Mouse (Mus musculus): ENCODE data around the gene Itga2. TPM values are rescaled to one million over a fixed set of nuclear protein-coding genes. Genes with fewer than 3 reads are reported as not detected.

Itga2 gene
- polyA plus RNA-seq, 1 experiment from 2014 or later: 1.6 TPM

GRCm38 (mm10) chr13:114914559-114914958 is 17.3 kb downstream of the Itga2 start:
- H3K27me3 ChIP-seq: no peaks in the 10 kb centered on the region
- H3K9ac ChIP-seq: no peak overlapping the region
- WGBS: 93% methylated on average over 4 of the region's 4 CpGs
- H3K9me3 ChIP-seq (replicated peaks): no peaks in the 10 kb centered on the region
- no peak overlapping the region for H3K27ac ChIP-seq
- H3K4me3 ChIP-seq: no peak overlapping the region
- no peaks in the 10 kb centered on the region for H3K4me1 ChIP-seq
- no peaks in the 10 kb centered on the region for H3K36me3 ChIP-seq (ENCODE audit: poor library complexity, severe bottlenecking)
- ATAC-seq: no peak
- H3K4me2 ChIP-seq: no peak overlapping the region

GRCm38 (mm10) chr13:114910629-114911028 is 21.3 kb downstream of the Itga2 start:
- H3K9me3 ChIP-seq (replicated peaks): no peaks in the 10 kb centered on the region
- 79% methylated on average over 9 of the region's 9 CpGs for WGBS
- no peak overlapping the region for H3K4me3 ChIP-seq
- H3K4me1 ChIP-seq: no peaks in the 10 kb centered on the region
- no peak overlapping the region for H3K9ac ChIP-seq
- H3K27ac ChIP-seq: no peak overlapping the region
- no peaks in the 10 kb centered on the region for H3K27me3 ChIP-seq
- H3K4me2 ChIP-seq: no peak overlapping the region
- no peaks in the 10 kb centered on the region for H3K36me3 ChIP-seq (ENCODE audit: poor library complexity, severe bottlenecking)
- no peak for ATAC-seq

GRCm38 (mm10) chr13:114909514-114909913 is 22.4 kb downstream of the Itga2 start:
- Histone ChIP-seq H3K4me2 (no peak overlapping the region), H3K4me1 (no peaks in the 10 kb centered on the region), H3K36me3 (ENCODE audit: poor library complexity, severe bottlenecking) (no peaks in the 10 kb centered on the region), H3K9ac (no peak overlapping the region), H3K27me3 (no peaks in the 10 kb centered on the region), H3K9me3 (replicated peaks) (no peaks in the 10 kb centered on the region), H3K27ac (no peak overlapping the region), H3K4me3 (no peak overlapping the region)
- no peak for ATAC-seq
- WGBS: 96% methylated on average over 5 of the region's 5 CpGs

GRCm38 (mm10) chr13:114907876-114908275 is 24.0 kb downstream of the Itga2 start:
- Histone ChIP-seq H3K9me3 (replicated peaks) (no peaks in the 10 kb centered on the region), H3K27me3 (no peaks in the 10 kb centered on the region)
- no peak for ATAC-seq

GRCm38 (mm10) chr13:114896751-114897386 is 35.0 kb downstream of the Itga2 start:
- Histone ChIP-seq H3K9ac (no peak overlapping the region), H3K4me3 (no peak overlapping the region), H3K4me2 (no peak overlapping the region), H3K27ac (no peak overlapping the region), H3K36me3 (ENCODE audit: poor library complexity, severe bottlenecking) (no peaks in the 10 kb centered on the region), H3K9me3 (replicated peaks) (no peaks in the 10 kb centered on the region), H3K27me3 (no peaks in the 10 kb centered on the region), H3K4me1 (no peaks in the 10 kb centered on the region)
- 84% methylated on average over 10 of the region's 10 CpGs for WGBS
- no peak for ATAC-seq

More at GRCm38 (mm10) chr13:114907876-114908275, 24.0 kb downstream of the Itga2 start:
- Histone ChIP-seq H3K4me2 (no peak overlapping the region), H3K27ac (no peak overlapping the region), H3K36me3 (ENCODE audit: poor library complexity, severe bottlenecking) (no peaks in the 10 kb centered on the region), H3K9ac (no peak overlapping the region), H3K4me3 (no peak overlapping the region), H3K4me1 (no peaks in the 10 kb centered on the region)
- WGBS: 76% methylated on average over 4 of the region's 4 CpGs

GRCm38 (mm10) chr13:114895896-114896295 is 36.0 kb downstream of the Itga2 start:
- Histone ChIP-seq H3K9me3 (replicated peaks) (no peaks in the 10 kb centered on the region), H3K4me3 (no peak overlapping the region), H3K4me1 (no peaks in the 10 kb centered on the region), H3K9ac (no peak overlapping the region), H3K27ac (no peak overlapping the region), H3K36me3 (ENCODE audit: poor library complexity, severe bottlenecking) (no peaks in the 10 kb centered on the region), H3K4me2 (no peak overlapping the region), H3K27me3 (no peaks in the 10 kb centered on the region)
- ATAC-seq: no peak
- WGBS: 90% methylated on average over 7 of the region's 7 CpGs

GRCm38 (mm10) chr13:114894718-114895117 is 37.2 kb downstream of the Itga2 start:
- Histone ChIP-seq H3K36me3 (ENCODE audit: poor library complexity, severe bottlenecking) (no peaks in the 10 kb centered on the region), H3K4me3 (no peak overlapping the region), H3K9me3 (replicated peaks) (no peaks in the 10 kb centered on the region), H3K27ac (no peak overlapping the region), H3K9ac (no peak overlapping the region), H3K4me1 (no peaks in the 10 kb centered on the region), H3K27me3 (no peaks in the 10 kb centered on the region), H3K4me2 (no peak overlapping the region)
- no peak for ATAC-seq

- Histone ChIP-seq H3K4me3 (no peak overlapping the region), H3K36me3 (ENCODE audit: poor library complexity, severe bottlenecking) (no peaks in the 10 kb centered on the region), H3K4me2 (no peak overlapping the region), H3K27me3 (no peaks in the 10 kb centered on the region), H3K9me3 (replicated peaks) (no peaks in the 10 kb centered on the region), H3K4me1 (no peaks in the 10 kb centered on the region), H3K27ac (no peak overlapping the region), H3K9ac (no peak overlapping the region)
- no peak for ATAC-seq
- 80% methylated on average over 6 of the region's 6 CpGs for WGBS
Observed at GRCm38 (mm10) chr13:114891655-114892054, 40.2 kb downstream of the Itga2 start.

- ATAC-seq: no peak
- Histone ChIP-seq H3K27me3 (no peaks in the 10 kb centered on the region), H3K36me3 (ENCODE audit: poor library complexity, severe bottlenecking) (no peaks in the 10 kb centered on the region), H3K4me2 (no peak overlapping the region), H3K9ac (no peak overlapping the region), H3K4me3 (no peak overlapping the region), H3K9me3 (replicated peaks) (no peaks in the 10 kb centered on the region), H3K27ac (no peak overlapping the region), H3K4me1 (no peaks in the 10 kb centered on the region)
- 93% methylated on average over 6 of the region's 6 CpGs for WGBS
Observed at GRCm38 (mm10) chr13:114887695-114888094, 44.2 kb downstream of the Itga2 start.

- Histone ChIP-seq H3K4me1 (no peaks in the 10 kb centered on the region), H3K27ac (no peak overlapping the region), H3K9me3 (replicated peaks) (no peaks in the 10 kb centered on the region), H3K9ac (no peak overlapping the region), H3K27me3 (no peaks in the 10 kb centered on the region), H3K36me3 (ENCODE audit: poor library complexity, severe bottlenecking) (no peaks in the 10 kb centered on the region), H3K4me2 (no peak overlapping the region), H3K4me3 (no peak overlapping the region)
- 96% methylated on average over 4 of the region's 4 CpGs for WGBS
- no peak for ATAC-seq
Observed at GRCm38 (mm10) chr13:114887293-114887692, 44.6 kb downstream of the Itga2 start.

GRCm38 (mm10) chr13:114885171-114885570 is 46.7 kb downstream of the Itga2 start:
- Histone ChIP-seq H3K27ac (no peak overlapping the region), H3K9me3 (replicated peaks) (no peaks in the 10 kb centered on the region)
- whole genome bisulfite sequencing: 68% methylated on average over 9 of the region's 9 CpGs

GRCm38 (mm10) chr13:114878667-114879066 is 53.2 kb downstream of the Itga2 start:
- 89% methylated on average over 11 of the region's 11 CpGs for WGBS
- ATAC-seq: no peak

More at GRCm38 (mm10) chr13:114885171-114885570, 46.7 kb downstream of the Itga2 start:
- Histone ChIP-seq H3K9ac (no peak overlapping the region), H3K36me3 (ENCODE audit: poor library complexity, severe bottlenecking) (no peaks in the 10 kb centered on the region), H3K27me3 (no peaks in the 10 kb centered on the region), H3K4me1 (no peaks in the 10 kb centered on the region), H3K4me2 (no peak overlapping the region), H3K4me3 (no peak overlapping the region)
- ATAC-seq: no peak

GRCm38 (mm10) chr13:114876005-114876520 is 55.8 kb downstream of the Itga2 start:
- Histone ChIP-seq H3K27me3 (no peaks in the 10 kb centered on the region), H3K4me3 (no peak overlapping the region), H3K27ac (no peak overlapping the region), H3K9me3 (replicated peaks) (no peaks in the 10 kb centered on the region), H3K4me1 (no peaks in the 10 kb centered on the region), H3K36me3 (ENCODE audit: poor library complexity, severe bottlenecking) (no peaks in the 10 kb centered on the region), H3K4me2 (no peak overlapping the region), H3K9ac (no peak overlapping the region)
- 87% methylated on average over 2 of the region's 2 CpGs for WGBS
- ATAC-seq: no peak

More at GRCm38 (mm10) chr13:114878667-114879066, 53.2 kb downstream of the Itga2 start:
- no peak overlapping the region for H3K9ac ChIP-seq
- H3K9me3 ChIP-seq (replicated peaks): no peaks in the 10 kb centered on the region
- no peak overlapping the region for H3K4me2 ChIP-seq
- no peaks in the 10 kb centered on the region for H3K4me1 ChIP-seq
- H3K27ac ChIP-seq: no peak overlapping the region
- H3K4me3 ChIP-seq: no peak overlapping the region
- H3K27me3 ChIP-seq: no peaks in the 10 kb centered on the region
- H3K36me3 ChIP-seq (ENCODE audit: poor library complexity, severe bottlenecking): no peaks in the 10 kb centered on the region
